28 mouse cellular contexts compared by ENCODE assay signal in the genomic region with DNA sequence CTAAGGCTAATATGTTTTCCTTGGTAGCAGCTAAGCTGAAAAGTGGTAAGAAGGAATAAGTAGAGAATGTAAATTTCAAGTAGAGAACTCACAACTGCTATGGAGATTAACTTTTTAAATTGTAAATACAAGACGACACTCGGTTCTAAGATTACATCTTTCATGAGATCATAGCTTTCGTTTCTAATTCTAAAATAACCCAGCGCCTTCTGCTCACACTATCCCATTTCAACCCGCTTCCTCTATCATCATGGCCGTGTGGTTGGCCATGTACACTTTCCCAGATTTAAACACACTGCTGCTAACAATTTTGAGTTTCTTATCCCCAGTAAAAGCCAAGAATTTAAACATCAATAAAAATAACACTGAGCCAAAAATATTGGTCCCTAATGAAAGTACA.
"Had no signal": no experiment of that assay in that cellular context is flagged by ENCODE, and none has a peak within 500 bp of the region (broad histone marks: within the 10 kb centered on the region; RNA-seq: fewer than 3 reads in every experiment).

No protein-coding gene starts in this region.

- H3K36me3 ChIP-seq: heart, embryonic 10.5 days; heart, embryonic 12.5 days; hindbrain, embryonic 10.5 days; hindbrain, embryonic 12.5 days; kidney, embryonic 15.5 days; limb, embryonic 12.5 days; limb, embryonic 15.5 days; liver, embryonic 12.5 days had no signal

- H3K9ac ChIP-seq: heart, embryonic 12.5 days; hindbrain, embryonic 12.5 days; hindbrain, embryonic 14.5 days; kidney, embryonic 15.5 days; limb, embryonic 12.5 days; limb, embryonic 15.5 days; liver, embryonic 12.5 days; liver, embryonic 14.5 days had no signal

- H3K27ac ChIP-seq: gastrocnemius, adult 2 months; heart, embryonic 10.5 days; hindbrain, embryonic 10.5 days; hindbrain, embryonic 12.5 days; hindbrain, embryonic 14.5 days; kidney, embryonic 15.5 days; kidney, postnatal 0 days; limb, embryonic 12.5 days; limb, embryonic 15.5 days; liver, embryonic 12.5 days; liver, embryonic 14.5 days had no signal

- ATAC-seq: hindbrain, embryonic 16.5 days; inflammation-experienced regulatory T-cells, adult 6 months; intestine, embryonic 16.5 days; liver, embryonic 12.5 days had no signal

- H3K27me3 ChIP-seq: heart, embryonic 12.5 days; hindbrain, embryonic 12.5 days; kidney, embryonic 15.5 days; limb, embryonic 12.5 days; limb, embryonic 15.5 days; liver, embryonic 12.5 days had no signal

- H3K4me3 ChIP-seq: gastrocnemius, adult 2 months; heart, embryonic 10.5 days; heart, embryonic 12.5 days; hindbrain, embryonic 10.5 days; hindbrain, embryonic 12.5 days; kidney, embryonic 15.5 days; limb, embryonic 12.5 days; limb, embryonic 15.5 days; liver, embryonic 12.5 days had no signal

- H3K9me3 ChIP-seq: heart, embryonic 10.5 days; heart, embryonic 12.5 days; hindbrain, embryonic 10.5 days; hindbrain, embryonic 12.5 days; kidney, embryonic 15.5 days; limb, embryonic 12.5 days; limb, embryonic 15.5 days; liver, embryonic 12.5 days had no signal

- H3K4me1 ChIP-seq: heart, embryonic 10.5 days; heart, embryonic 12.5 days; hindbrain, embryonic 10.5 days; hindbrain, embryonic 12.5 days; kidney, embryonic 15.5 days; limb, embryonic 12.5 days; limb, embryonic 15.5 days; liver, embryonic 12.5 days had no signal

- DNase-seq: gastrocnemius, adult 2 months; gastrocnemius, postnatal 10 days; gastrocnemius, postnatal 25 days; heart, adult 18-20 months; heart, postnatal 10 days; heart, postnatal 4 days; kidney, adult 11 months; kidney, adult 2 months; kidney, adult 9 months; kidney, postnatal 14 days; kidney, postnatal 36 days; layer of hippocampus, adult 9-11 months; layer of hippocampus, postnatal 36 days; left cerebral cortex, postnatal 4 days had no signal

- H3K4me2 ChIP-seq: heart, embryonic 12.5 days; hindbrain, embryonic 12.5 days; hindbrain, embryonic 14.5 days; kidney, embryonic 15.5 days; limb, embryonic 12.5 days; limb, embryonic 15.5 days; liver, embryonic 12.5 days had no signal
